Mouse (Mus musculus) G1E (cell line): ENCODE data around the gene Cox6a2.

ENCODE experiments used
- CTCF ChIP-seq: IDR thresholded peaks from 2 replicates; pipeline ENCODE4 v1.5.1; 2012; ENCODE audit warnings: low read depth, low read length, inconsistent platforms, mixed read lengths
- GATA1 ChIP-seq: IDR thresholded peaks from 2 replicates; pipeline ENCODE4 v1.6.1; 2012; ENCODE audit warnings: borderline replicate concordance, low read length, inconsistent platforms, mixed read lengths
- POLR2AphosphoS5 ChIP-seq: IDR thresholded peaks from 2 replicates; pipeline ENCODE4 v1.6.1; 2012; ENCODE audit warnings: low read depth, low read length, inconsistent platforms; ENCODE audit not compliant: insufficient replicate concordance
- TAL1 ChIP-seq: conservative IDR thresholded peaks from 2 replicates; pipeline ENCODE4 v1.6.1; 2012; ENCODE audit warnings: low read depth, low read length, inconsistent platforms, mixed read lengths

- no peak for TF ChIP-seq GATA1
- no peak for TF ChIP-seq TAL1
- TF ChIP-seq CTCF, result no peak
- no peak for TF ChIP-seq POLR2AphosphoS5
Measured at GRCm38 (mm10) chr7:128231741-128232140, 25.6 kb upstream of the Cox6a2 start.
